Mouse (Mus musculus) CH12.LX (cell line): ENCODE data around the gene E2f7. TPM values are rescaled to one million over a fixed set of nuclear protein-coding genes. Genes with fewer than 3 reads are reported as not detected.
"Not testable (repeated sequence)": the region's sequence is repeated elsewhere in the genome, so short reads cannot be mapped to it uniquely, and the experiment has no call there.

ENCODE experiments used
- DNase-seq: peaks from one replicate; pipeline ENCODE4 v3.0.0-alpha.2; 2013; ENCODE audit errors: extremely low read depth
- H3K27ac ChIP-seq: 2 replicates; pipeline ENCODE4 v1.5.1; 2012; ENCODE audit warnings: low read depth, mild to moderate bottlenecking, control low read depth, moderate library complexity; ENCODE audit not compliant: insufficient read depth
- H3K27me3 ChIP-seq: replicated peaks from 2 replicates; pipeline ENCODE3; 2012; ENCODE audit warnings: inconsistent platforms
- H3K36me3 ChIP-seq, 2 experiments: replicated peaks in 1 of 2; 2 replicates each; pipeline versions ENCODE3 to v1.6.1; 2012; ENCODE audit warnings: inconsistent platforms in 1 of 2, low read length in 1 of 2, mild to moderate bottlenecking in 1 of 2, mixed read lengths in 1 of 2, moderate library complexity in 1 of 2; ENCODE audit not compliant: control insufficient read depth in 1 of 2, insufficient read depth in 1 of 2
- H3K4me1 ChIP-seq, 2 experiments: 2 replicates each; pipeline ENCODE4 v1.6.1; 2012; ENCODE audit warnings: inconsistent platforms in 1 of 2, moderate library complexity in 1 of 2; ENCODE audit not compliant: insufficient read depth in 2 of 2, control insufficient read depth in 1 of 2
- H3K4me2 ChIP-seq: 2 replicates; pipeline ENCODE4 v1.6.1; 2012; ENCODE audit warnings: low read depth, mild to moderate bottlenecking, control low read depth; ENCODE audit not compliant: poor library complexity, insufficient read depth, severe bottlenecking
- H3K4me3 ChIP-seq, 3 experiments: fragments of 150-350 bp in 1 of 3; sonication (generic) in 1 of 3; replicated peaks in 1 of 3; 2 replicates each; pipeline versions ENCODE3 to v1.5.1; 2011 to 2012; ENCODE audit warnings: low read depth in 2 of 3, low read length in 2 of 3, mild to moderate bottlenecking in 2 of 3, moderate library complexity in 2 of 3, control low read depth in 1 of 3, improper control_type of control experiment in 1 of 3, inconsistent platforms in 1 of 3, mixed read lengths in 1 of 3; ENCODE audit not compliant: poor library complexity in 1 of 3
- H3K79me2 ChIP-seq: replicated peaks from 2 replicates; pipeline ENCODE4 v1.6.1; 2012; ENCODE audit warnings: mild to moderate bottlenecking, moderate library complexity; ENCODE audit not compliant: control insufficient read depth, poor library complexity, insufficient read depth, severe bottlenecking; ENCODE audit errors: extremely low read depth
- H3K9ac ChIP-seq: 2 replicates; pipeline ENCODE4 v1.6.1; 2012; ENCODE audit warnings: low read depth, mild to moderate bottlenecking, control low read depth, moderate library complexity; ENCODE audit not compliant: insufficient read depth
- H3K9me3 ChIP-seq: replicated peaks from 2 replicates; pipeline ENCODE3; 2012; ENCODE audit warnings: low read length, inconsistent platforms, mixed read lengths
- BHLHE40 ChIP-seq: IDR thresholded peaks from 2 replicates; pipeline ENCODE4 v1.6.1; 2011; ENCODE audit warnings: mild to moderate bottlenecking, low read depth, low read length, improper control_type of control experiment
- CTCF ChIP-seq, 2 experiments: IDR thresholded peaks in 1 of 2; conservative IDR thresholded peaks in 1 of 2; 2 replicates each; pipeline ENCODE4 v1.5.1; 2011 to 2012; ENCODE audit warnings: low read depth in 2 of 2, low read length in 2 of 2, improper control_type of control experiment in 1 of 2, inconsistent platforms in 1 of 2, mild to moderate bottlenecking in 1 of 2, moderate library complexity in 1 of 2
- ETS1 ChIP-seq: conservative IDR thresholded peaks from 2 replicates; pipeline ENCODE4 v1.6.1; 2012; ENCODE audit warnings: low read depth, mild to moderate bottlenecking, inconsistent platforms, low read length, improper control_type of control experiment, moderate library complexity
- KAT2A ChIP-seq: IDR thresholded peaks from 2 replicates; pipeline ENCODE4 v1.6.1; 2012; ENCODE audit warnings: low read length, improper control_type of control experiment, inconsistent platforms; ENCODE audit not compliant: insufficient replicate concordance
- MXI1 ChIP-seq: IDR thresholded peaks from 2 replicates; pipeline ENCODE4 v1.6.1; 2011; ENCODE audit warnings: mild to moderate bottlenecking, low read depth, low read length, improper control_type of control experiment
- MYC ChIP-seq: IDR thresholded peaks from 2 replicates; pipeline ENCODE4 v1.6.1; 2011; ENCODE audit warnings: low read depth, mild to moderate bottlenecking, improper control_type of control experiment, low read length
- NELFE ChIP-seq: IDR thresholded peaks from 2 replicates; pipeline ENCODE4 v1.6.1; 2011; ENCODE audit warnings: low read depth, low read length, improper control_type of control experiment
- RAD21 ChIP-seq: IDR thresholded peaks from 2 replicates; pipeline ENCODE4 v1.6.1; 2011; ENCODE audit warnings: low read depth, mild to moderate bottlenecking, low read length, improper control_type of control experiment, moderate library complexity
- RCOR1 ChIP-seq: conservative IDR thresholded peaks from 2 replicates; pipeline ENCODE4 v1.6.1; 2012; ENCODE audit warnings: low read depth, mild to moderate bottlenecking, inconsistent platforms, low read length, improper control_type of control experiment
- SMC3 ChIP-seq: IDR thresholded peaks from 2 replicates; pipeline ENCODE4 v1.6.1; 2011; ENCODE audit warnings: low read depth, low read length, improper control_type of control experiment
- USF1 ChIP-seq: IDR thresholded peaks from 2 replicates; pipeline ENCODE4 v1.6.1; 2014; ENCODE audit warnings: low read depth, mild to moderate bottlenecking, inconsistent platforms, low read length, improper control_type of control experiment
- dilution Hi-C: fragments of 300-500 bp; cut with MboI; formaldehyde crosslinking; loops from 2 replicates; pipeline ENCODE4 v1.14.3; 2020; ENCODE audit warnings: low sequenced_read_pairs; ENCODE audit not compliant: extremely low pct_unique_long_range_greater_than_20kb, extremely low pct_ligation_motif_present
- in situ Hi-C: fragments of 300-500 bp; cut with MboI; formaldehyde crosslinking; loops from 3 replicates; pipeline ENCODE4 v1.14.3; 2019; ENCODE audit warnings: low sequenced_read_pairs, low pct_ligation_motif_present, low pct_unique_long_range_greater_than_20kb, mixed read lengths
- polyA plus RNA-seq: library from polyadenylated mRNA; unstranded; fragments of >175 nt; gene quantifications from 2 replicates; pipeline ENCODE4 v1.2.1, GENCODE M21; 2012; ENCODE audit warnings: low read depth; ENCODE audit not compliant: insufficient read length
- total RNA-seq, 2 experiments: library from RNA; depleted of rRNA; stranded (reverse); fragments of 300-350 nt in 1 of 2; fragments of >200 nt in 1 of 2; gene quantifications; 2 replicates each; pipeline ENCODE4 v1.2.3; 2012 to 2014

E2f7 gene
- total and polyA plus RNA-seq, 3 experiments, result 0.82 to 3.8 (median 1.1) TPM

- TF ChIP-seq MYC (peak; percentile 13; the same call in 1 of the 2 replicates), ETS1 (peak; percentile 36; the same call in 1 of the 2 replicates), KAT2A (no peak), RCOR1 (peak; percentile 41; the same call in 1 of the 2 replicates), MXI1 (no peak)
- TF ChIP-seq, all 38 proteins: peak for 10
These were observed 11.1 kb downstream of the E2f7 start (continued) for GRCm38 (mm10) chr10:110756271-110756793.

GRCm38 (mm10) chr10:110760552-110760951 lies 15.3 kb downstream of the E2f7 start:
- H3K4me2 ChIP-seq, in situ Hi-C loops: not testable (repeated sequence)
- H3K36me3 ChIP-seq, result peaks cover 10 to 47% of the 10 kb centered on the region in 2 experiments
- peaks cover 0 to 13% of the 10 kb centered on the region in 2 experiments; a peak in 2 of 4 replicates for H3K4me1 ChIP-seq
- peak; percentile 8 for TF ChIP-seq RAD21
- peak; percentile 64 for TF ChIP-seq BHLHE40
- TF ChIP-seq CTCF (conservative IDR thresholded peaks at IDR 0.05 in 1 of 2, IDR thresholded peaks at IDR 0.05 in 1 of 2; ENCODE audit: low read depth in 2 of 2, low read length in 2 of 2), result peak; percentile 52 to 59; a peak in 3 of 4 replicates
- TF ChIP-seq SMC3, result peak; percentile 25; the same call in 1 of the 2 replicates
- TF ChIP-seq, all 38 proteins: peak for 4; not testable (repeated sequence) for 34
- H3K9ac ChIP-seq, H3K4me3 ChIP-seq, H3K79me2 ChIP-seq, H3K27ac ChIP-seq, H3K9me3 ChIP-seq, H3K27me3 ChIP-seq, dilution Hi-C loops: not testable (repeated sequence)
- DNase-seq, result peak; percentile 42

GRCm38 (mm10) chr10:110762134-110762884 lies 17.1 kb downstream of the E2f7 start:
- H3K36me3 ChIP-seq, result peaks cover 13 to 51% of the 10 kb centered on the region in 2 experiments
- no peak overlapping the region for H3K4me2 ChIP-seq
- H3K79me2 ChIP-seq, result no peaks in the 10 kb centered on the region
- no peaks in the 10 kb centered on the region for H3K9me3 ChIP-seq
- in situ Hi-C loops, result no loop called here
- H3K27me3 ChIP-seq, result no peaks in the 10 kb centered on the region
- H3K27ac ChIP-seq, result no peak overlapping the region
- dilution Hi-C loops, result no loop called here
- TF ChIP-seq USF1, result no peak
- TF ChIP-seq RAD21, result no peak
- TF ChIP-seq NELFE, result no peak
- no peak for TF ChIP-seq BHLHE40
- H3K4me3 ChIP-seq, result no peak overlapping the region
- peaks cover 0 to 12% of the 10 kb centered on the region in 2 experiments; a peak in 2 of 4 replicates for H3K4me1 ChIP-seq
- H3K9ac ChIP-seq, result no peak overlapping the region
- DNase-seq, result no peak
